Mouse (Mus musculus): Measurements from ENCODE around the gene 4930556J24Rik. TPM values are rescaled to one million over a fixed set of nuclear protein-coding genes. Genes with fewer than 3 reads are reported as not detected.

The 4930556J24Rik gene
- polyA plus RNA-seq, 1 experiment from 2014 or later, result 0.17 TPM

DNA sequence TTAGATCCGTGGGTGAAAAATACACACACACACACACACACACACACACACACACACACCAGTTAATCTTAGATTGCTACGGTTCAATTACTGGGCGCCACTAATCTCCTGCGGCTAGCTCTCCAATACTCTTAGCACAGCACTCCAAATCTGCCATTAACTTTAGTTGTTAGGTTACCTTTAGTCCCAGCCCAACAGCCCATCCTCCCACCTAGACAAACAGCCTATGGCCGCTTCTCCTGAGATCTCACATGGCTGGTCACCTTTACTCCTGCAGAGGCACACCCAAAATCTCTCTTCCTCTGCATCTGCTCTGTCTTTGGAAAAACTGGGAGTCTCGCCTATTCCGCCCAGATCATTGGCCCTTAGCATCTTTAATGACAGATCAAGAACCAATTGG, 35.2 kb downstream of the 4930556J24Rik start:
- no peaks in the 10 kb centered on the region for H3K36me3 ChIP-seq (replicated peaks)
- H3K27ac ChIP-seq (replicated peaks), result no peak overlapping the region
- 73% methylated on average over 7 of the region's 7 CpGs for WGBS (ENCODE audit: insufficient replicate concordance)
- H3K4me1 ChIP-seq (replicated peaks), result no peaks in the 10 kb centered on the region
- no peak overlapping the region for H3K9ac ChIP-seq
- H3K9me3 ChIP-seq (replicated peaks), result no peaks in the 10 kb centered on the region
- H3K27me3 ChIP-seq, result peaks cover 21% of the 10 kb centered on the region
- no peak for ATAC-seq (ENCODE audit: insufficient read depth)
- no peak overlapping the region for H3K4me3 ChIP-seq (replicated peaks)
- no peak overlapping the region for H3K4me2 ChIP-seq

DNA sequence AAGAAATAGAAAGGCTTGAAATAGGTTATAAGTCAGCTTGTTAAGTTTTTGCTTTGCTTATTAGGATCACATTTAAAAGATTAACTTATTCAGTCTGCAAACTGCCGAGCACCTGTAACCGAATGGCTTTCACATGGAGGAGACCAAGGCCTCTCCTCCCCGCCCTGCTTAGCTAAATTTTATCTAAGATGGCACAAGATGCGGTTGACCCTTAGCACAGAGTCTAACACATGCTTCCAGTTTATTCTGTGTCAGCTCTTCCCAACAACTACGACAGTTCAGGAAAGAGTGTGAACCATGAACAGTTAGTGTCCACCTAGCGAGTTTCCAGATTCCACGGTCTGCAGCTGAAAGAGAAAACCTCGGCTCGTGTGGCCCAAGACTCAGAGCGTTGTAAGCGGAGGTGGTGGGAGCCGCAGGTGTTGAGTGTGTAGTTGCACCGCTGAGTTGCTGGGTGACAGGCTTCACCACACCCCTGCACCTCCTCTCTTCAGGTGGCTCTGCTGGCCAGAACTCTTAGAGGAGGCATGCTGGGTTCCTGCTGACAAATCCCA, 39.2 kb downstream of the 4930556J24Rik start:
- WGBS (ENCODE audit: insufficient replicate concordance), result 71% methylated on average over 13 of the region's 13 CpGs
- Histone ChIP-seq H3K9me3 (replicated peaks) (no peaks in the 10 kb centered on the region), H3K4me1 (replicated peaks) (0 out of 2 replicates have a peak, but pooled peaks cover 2% of the 10 kb centered on the region), H3K27ac (replicated peaks) (no peak overlapping the region), H3K27me3 (peaks cover 3% of the 10 kb centered on the region; the same call in 1 of the 2 replicates), H3K9ac (no peak overlapping the region), H3K4me3 (replicated peaks) (no peak overlapping the region), H3K36me3 (replicated peaks) (no peaks in the 10 kb centered on the region), H3K4me2 (no peak overlapping the region)
- no peak for ATAC-seq (ENCODE audit: insufficient read depth)

DNA sequence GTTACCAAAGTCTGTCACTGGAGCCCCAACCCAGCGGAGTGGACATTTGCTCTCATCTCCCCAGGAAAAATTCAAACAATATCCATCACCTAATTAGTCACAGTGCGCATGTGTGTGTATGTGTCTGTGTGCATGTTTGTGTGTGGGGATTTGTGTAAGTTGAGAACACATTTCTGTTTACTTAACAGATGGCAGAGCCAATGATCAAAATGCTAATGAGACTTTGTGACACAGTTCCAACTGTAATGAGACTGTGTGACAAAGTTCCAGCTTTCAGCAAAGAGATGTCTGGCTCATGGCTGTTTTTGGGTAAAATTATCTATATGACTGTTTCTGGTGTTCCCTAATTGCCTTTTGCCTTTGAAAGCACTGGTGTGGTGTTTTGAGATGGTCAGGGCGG, 40.3 kb downstream of the 4930556J24Rik start:
- H3K9me3 ChIP-seq (replicated peaks), result no peaks in the 10 kb centered on the region
- H3K27me3 ChIP-seq, result peaks cover 3% of the 10 kb centered on the region; the same call in 1 of the 2 replicates
- H3K4me1 ChIP-seq (replicated peaks), result 0 out of 2 replicates have a peak, but pooled peaks cover 12% of the 10 kb centered on the region
- ATAC-seq (ENCODE audit: insufficient read depth), result no peak
- no peak overlapping the region for H3K4me3 ChIP-seq (replicated peaks)
- H3K27ac ChIP-seq (replicated peaks), result no peak overlapping the region
- H3K9ac ChIP-seq, result no peak overlapping the region
- 65% methylated on average over 3 of the region's 3 CpGs for WGBS (ENCODE audit: insufficient replicate concordance)
- H3K4me2 ChIP-seq, result no peak overlapping the region
- H3K36me3 ChIP-seq (replicated peaks), result no peaks in the 10 kb centered on the region

DNA sequence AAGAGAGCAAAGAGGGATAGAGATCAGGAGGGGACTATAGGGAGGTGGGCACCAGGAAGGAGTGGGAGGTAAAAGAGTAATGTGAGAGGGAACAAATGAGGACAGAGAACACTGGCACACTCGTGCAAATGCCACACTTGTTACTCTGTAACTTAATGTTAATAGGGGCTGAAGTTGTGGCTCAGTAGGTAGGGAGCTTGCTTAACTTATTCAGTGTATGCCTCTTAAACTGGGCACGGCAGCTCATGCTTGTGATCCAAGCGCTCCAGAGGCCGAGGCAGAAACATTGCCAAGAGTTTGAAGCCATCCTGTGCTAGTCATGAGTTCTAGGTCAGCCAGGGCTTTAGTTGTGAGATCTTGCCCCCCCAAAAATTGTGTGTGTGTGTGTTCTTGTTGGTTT, 41.4 kb downstream of the 4930556J24Rik start:
- no peak overlapping the region for H3K4me2 ChIP-seq
- no peak for ATAC-seq (ENCODE audit: insufficient read depth)
- H3K4me1 ChIP-seq (replicated peaks), result peaks cover 16% of the 10 kb centered on the region; the same call in 1 of the 2 replicates
- no peak overlapping the region for H3K4me3 ChIP-seq (replicated peaks)
- no peak overlapping the region for H3K9ac ChIP-seq
- no peaks in the 10 kb centered on the region for H3K9me3 ChIP-seq (replicated peaks)
- H3K27ac ChIP-seq (replicated peaks), result no peak overlapping the region
- 52% methylated on average over 4 of the region's 4 CpGs for WGBS (ENCODE audit: insufficient replicate concordance)
- no peaks in the 10 kb centered on the region for H3K36me3 ChIP-seq (replicated peaks)
- peaks cover 3% of the 10 kb centered on the region; the same call in 1 of the 2 replicates for H3K27me3 ChIP-seq

DNA sequence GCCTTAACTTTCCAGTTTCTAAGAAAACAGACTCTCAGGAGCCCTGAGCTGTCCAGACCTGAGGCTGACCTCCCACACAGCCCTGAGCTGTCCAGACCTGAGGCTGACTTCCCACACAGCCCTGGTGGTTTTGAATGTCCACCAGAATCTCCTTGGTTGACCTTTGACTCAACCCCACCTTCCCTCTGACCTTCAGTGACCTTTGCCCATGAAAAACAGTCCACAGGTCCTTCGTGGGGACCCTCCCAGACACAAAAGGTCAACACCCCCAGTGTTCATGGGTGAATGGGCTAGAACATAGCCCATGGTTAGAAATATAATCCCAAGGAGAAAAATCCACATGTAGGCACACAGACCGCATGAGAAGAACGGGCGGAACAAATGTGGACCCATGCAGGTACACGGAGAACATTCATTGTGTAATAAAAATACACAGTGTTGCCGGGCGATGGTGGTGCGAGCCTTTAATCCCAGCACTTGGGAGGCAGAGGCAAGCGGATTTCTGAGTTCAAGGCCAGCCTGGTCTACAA, 42.8 kb downstream of the 4930556J24Rik start:
- no peaks in the 10 kb centered on the region for H3K36me3 ChIP-seq (replicated peaks)
- H3K4me1 ChIP-seq (replicated peaks), result peaks cover 21% of the 10 kb centered on the region; the same call in 1 of the 2 replicates
- H3K9me3 ChIP-seq (replicated peaks), result no peaks in the 10 kb centered on the region
- ATAC-seq (ENCODE audit: insufficient read depth), result no peak
- WGBS (ENCODE audit: insufficient replicate concordance), result 74% methylated on average over 9 of the region's 9 CpGs
- H3K9ac ChIP-seq, result no peak overlapping the region
- H3K4me2 ChIP-seq, result no peak overlapping the region
- no peak overlapping the region for H3K27ac ChIP-seq (replicated peaks)
- no peak overlapping the region for H3K4me3 ChIP-seq (replicated peaks)
- H3K27me3 ChIP-seq, result peaks cover 3% of the 10 kb centered on the region; the same call in 1 of the 2 replicates

DNA sequence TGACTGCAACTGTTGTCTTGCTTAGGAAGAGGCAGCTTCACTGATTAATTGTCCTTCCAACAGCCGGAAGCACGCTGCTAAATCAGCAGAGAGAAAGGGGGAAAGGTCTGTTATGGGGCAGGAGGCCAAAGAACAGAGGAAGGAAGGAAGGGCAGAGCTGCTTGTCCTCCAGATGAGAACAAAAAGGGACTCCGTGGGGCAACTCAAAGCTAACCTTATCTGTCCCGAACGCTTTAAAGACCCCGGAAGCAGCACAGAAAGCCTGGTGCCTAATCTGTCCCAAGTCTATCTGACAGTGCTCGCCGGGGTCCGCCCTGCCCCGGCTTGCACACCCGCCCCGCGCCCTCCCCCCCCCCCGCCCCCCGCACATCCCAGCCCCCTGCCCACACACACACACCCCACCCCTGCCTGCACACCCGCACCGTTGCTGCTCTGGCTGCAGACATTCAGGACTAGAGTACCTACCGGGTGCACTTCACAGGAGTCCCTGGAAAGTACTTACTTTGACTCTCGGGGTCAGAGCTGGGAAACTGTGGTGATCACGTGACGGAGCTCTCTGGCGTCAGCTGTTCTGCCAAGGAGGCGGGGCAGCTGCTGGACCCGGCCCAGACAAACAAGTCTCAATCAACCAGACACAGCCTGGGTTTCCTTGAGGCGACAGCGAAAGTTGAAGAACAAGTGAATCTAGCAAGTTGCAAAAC, 44.9 kb downstream of the 4930556J24Rik start, which contains the start of gene Tcn2:
Gene Tcn2 (minus strand): TSS at position 649 of the 701 bp plus-strand sequence.
- H3K36me3 ChIP-seq (replicated peaks), result no peaks in the 10 kb centered on the region
- no peaks in the 10 kb centered on the region for H3K27me3 ChIP-seq
- peak within 1 kb of the TSS; percentile 19; the same call in 1 of the 2 replicates for H3K9ac ChIP-seq
- H3K27ac ChIP-seq (replicated peaks), result no peak within 1 kb of the TSS; the same call in 1 of the 2 replicates
- H3K4me2 ChIP-seq, result peak within 1 kb of the TSS; percentile 69
- ATAC-seq (ENCODE audit: insufficient read depth), result peak; percentile 68
- H3K4me1 ChIP-seq (replicated peaks), result peaks cover 21% of the 10 kb centered on the region; the same call in 1 of the 2 replicates
- H3K9me3 ChIP-seq (replicated peaks), result no peaks in the 10 kb centered on the region
- under 1% methylated on average over 17 of the region's 26 CpGs for WGBS (ENCODE audit: insufficient replicate concordance)
- peak within 1 kb of the TSS; percentile 57 for H3K4me3 ChIP-seq (replicated peaks)

DNA sequence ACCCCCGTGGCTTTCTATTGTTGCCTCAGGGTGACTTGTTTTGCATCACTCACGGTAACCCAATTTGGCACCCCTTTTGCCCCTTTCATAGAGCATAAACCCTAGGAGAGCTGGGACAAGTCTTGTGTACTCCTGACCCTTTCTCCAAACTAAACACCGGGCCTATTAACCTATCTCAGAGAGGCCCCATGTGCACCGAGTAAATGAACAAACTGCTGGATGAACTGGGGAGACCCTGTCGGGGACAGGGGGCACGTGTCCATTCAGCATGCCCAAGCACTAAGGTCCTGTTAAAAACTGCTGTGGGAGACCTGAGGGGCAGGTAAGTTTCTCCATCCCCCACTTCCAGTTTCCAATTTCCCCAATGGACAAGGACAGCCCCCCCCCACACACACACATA, 45.6 kb downstream of the 4930556J24Rik start:
- no peak for ATAC-seq (ENCODE audit: insufficient read depth)
- Histone ChIP-seq H3K9me3 (replicated peaks) (no peaks in the 10 kb centered on the region), H3K4me1 (replicated peaks) (peaks cover 21% of the 10 kb centered on the region; the same call in 1 of the 2 replicates), H3K27ac (replicated peaks) (no peak overlapping the region), H3K27me3 (no peaks in the 10 kb centered on the region), H3K4me3 (replicated peaks) (peak overlapping the region; percentile 57), H3K4me2 (peak overlapping the region; percentile 69), H3K9ac (no peak overlapping the region; the same call in 1 of the 2 replicates), H3K36me3 (replicated peaks) (no peaks in the 10 kb centered on the region)
- WGBS (ENCODE audit: insufficient replicate concordance), result 39% methylated on average over 6 of the region's 6 CpGs

DNA sequence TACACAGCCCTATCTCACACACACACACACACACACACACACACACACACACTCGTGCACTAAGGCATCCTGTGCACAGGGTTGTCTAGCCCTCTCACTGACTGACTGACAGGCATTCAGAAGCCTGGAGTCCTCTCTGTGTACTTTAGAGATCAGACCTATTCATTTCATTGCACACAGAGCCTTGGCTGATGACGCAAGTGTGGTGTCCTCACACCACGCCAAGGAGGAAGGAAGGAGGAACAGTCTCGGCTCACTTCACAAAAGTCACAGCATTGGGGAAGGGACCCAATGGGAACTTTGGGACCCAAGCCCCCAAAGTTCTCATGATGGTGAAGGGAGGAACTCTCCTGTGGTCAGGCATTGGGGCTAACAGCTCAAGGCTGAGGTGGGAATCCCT, 46.6 kb downstream of the 4930556J24Rik start:
- Histone ChIP-seq H3K27ac (replicated peaks) (no peak overlapping the region; the same call in 1 of the 2 replicates), H3K4me3 (replicated peaks) (no peak overlapping the region), H3K27me3 (no peaks in the 10 kb centered on the region), H3K4me1 (replicated peaks) (peaks cover 21% of the 10 kb centered on the region; the same call in 1 of the 2 replicates), H3K4me2 (0 out of 2 replicates have a peak overlapping the region, but pooled peaks have one; percentile 69), H3K9ac (no peak overlapping the region), H3K9me3 (replicated peaks) (no peaks in the 10 kb centered on the region), H3K36me3 (replicated peaks) (no peaks in the 10 kb centered on the region)
- WGBS (ENCODE audit: insufficient replicate concordance), result 23% methylated on average over 4 of the region's 4 CpGs
- no peak for ATAC-seq (ENCODE audit: insufficient read depth)

DNA sequence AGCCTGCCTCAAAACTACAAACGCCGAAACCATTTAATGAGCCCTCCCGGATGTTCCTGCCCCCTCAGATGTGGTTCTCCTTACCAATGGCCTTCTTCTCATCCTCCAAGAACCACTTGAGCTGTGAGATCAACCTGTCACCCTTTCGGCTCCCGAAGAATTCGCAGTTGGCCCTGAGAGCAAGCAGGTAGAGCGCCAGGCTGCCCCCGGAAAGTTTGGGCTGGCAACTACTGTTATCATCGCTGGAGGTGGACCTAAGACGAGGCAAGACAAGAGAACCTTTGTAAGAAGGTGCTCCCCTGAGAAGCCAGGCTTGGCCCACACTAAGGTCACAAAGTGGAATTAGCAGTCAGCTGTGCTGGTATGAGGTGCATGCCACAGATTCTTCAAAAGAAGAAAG, 50.7 kb downstream of the 4930556J24Rik start:
- WGBS (ENCODE audit: insufficient replicate concordance), result 71% methylated on average over 10 of the region's 10 CpGs

DNA sequence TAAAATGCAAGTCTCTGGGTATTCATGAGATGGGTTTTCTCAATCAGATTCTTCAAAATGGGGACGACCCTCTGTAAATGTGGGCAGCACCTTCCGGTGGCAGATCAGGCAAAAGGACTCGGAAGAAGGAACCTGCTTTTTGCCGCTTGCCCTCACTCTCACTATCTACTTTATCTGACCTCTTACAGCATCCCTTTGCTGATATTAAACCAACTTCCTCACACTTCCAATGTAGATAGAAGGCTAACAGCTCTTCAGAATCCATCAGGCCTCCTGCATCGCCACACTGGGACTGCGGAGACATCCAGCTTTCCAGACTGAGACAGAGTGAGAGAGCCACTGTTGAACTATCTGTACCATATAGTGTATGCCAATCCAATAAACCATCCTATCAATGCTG, 53.8 kb downstream of the 4930556J24Rik start:
- ATAC-seq (ENCODE audit: insufficient read depth), result no peak
- Histone ChIP-seq H3K4me2 (no peak overlapping the region), H3K4me1 (replicated peaks) (no peaks in the 10 kb centered on the region), H3K27ac (replicated peaks) (no peak overlapping the region), H3K27me3 (no peaks in the 10 kb centered on the region), H3K4me3 (replicated peaks) (no peak overlapping the region), H3K36me3 (replicated peaks) (peaks cover 4% of the 10 kb centered on the region; the same call in 1 of the 2 replicates), H3K9ac (no peak overlapping the region), H3K9me3 (replicated peaks) (no peaks in the 10 kb centered on the region)
- 73% methylated on average over 6 of the region's 6 CpGs for WGBS (ENCODE audit: insufficient replicate concordance)

More for the DNA sequence above, 50.7 kb downstream of the 4930556J24Rik start:
- Histone ChIP-seq H3K27ac (replicated peaks) (no peak overlapping the region), H3K9ac (no peak overlapping the region), H3K36me3 (replicated peaks) (peaks cover 4% of the 10 kb centered on the region; the same call in 1 of the 2 replicates), H3K4me3 (replicated peaks) (no peak overlapping the region), H3K27me3 (no peaks in the 10 kb centered on the region), H3K9me3 (replicated peaks) (no peaks in the 10 kb centered on the region), H3K4me1 (replicated peaks) (peaks cover 6% of the 10 kb centered on the region; the same call in 1 of the 2 replicates), H3K4me2 (no peak overlapping the region)
- no peak for ATAC-seq (ENCODE audit: insufficient read depth)

DNA sequence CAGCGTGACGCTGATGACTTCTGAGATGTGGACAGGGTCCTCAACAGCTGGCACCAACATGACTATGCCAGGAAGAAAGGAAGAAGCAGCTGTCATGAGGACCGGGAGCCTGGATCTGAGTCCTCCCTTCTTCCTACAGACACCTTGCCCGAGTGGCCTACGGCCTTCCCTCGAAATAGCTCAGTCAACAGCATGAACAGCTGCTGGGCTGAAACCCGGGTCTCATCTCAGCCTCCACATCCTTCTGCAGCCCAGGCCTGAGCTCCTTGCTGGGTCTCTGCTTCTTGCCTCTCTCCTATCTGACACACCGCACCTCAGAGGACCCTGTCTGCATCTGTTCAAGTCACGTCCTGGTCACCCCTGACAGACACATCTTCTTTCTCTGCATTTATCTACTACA, 54.5 kb downstream of the 4930556J24Rik start:
- no peak overlapping the region for H3K4me2 ChIP-seq
- H3K36me3 ChIP-seq (replicated peaks), result peaks cover 4% of the 10 kb centered on the region; the same call in 1 of the 2 replicates
- ATAC-seq (ENCODE audit: insufficient read depth), result no peak
- H3K9ac ChIP-seq, result no peak overlapping the region
- no peak overlapping the region for H3K27ac ChIP-seq (replicated peaks)
- WGBS (ENCODE audit: insufficient replicate concordance), result 76% methylated on average over 9 of the region's 9 CpGs
- no peaks in the 10 kb centered on the region for H3K9me3 ChIP-seq (replicated peaks)
- H3K4me3 ChIP-seq (replicated peaks), result no peak overlapping the region
- H3K27me3 ChIP-seq, result no peaks in the 10 kb centered on the region
- no peaks in the 10 kb centered on the region for H3K4me1 ChIP-seq (replicated peaks)

Data from liver, embryonic 15.5 days (tissue).